Mouse (Mus musculus): ENCODE results near the gene Rhox11.
"Not testable (repeated sequence)": the region's sequence is repeated elsewhere in the genome, so short reads cannot be mapped to it uniquely, and the experiment has no call there.

Gene Rhox11

DNA sequence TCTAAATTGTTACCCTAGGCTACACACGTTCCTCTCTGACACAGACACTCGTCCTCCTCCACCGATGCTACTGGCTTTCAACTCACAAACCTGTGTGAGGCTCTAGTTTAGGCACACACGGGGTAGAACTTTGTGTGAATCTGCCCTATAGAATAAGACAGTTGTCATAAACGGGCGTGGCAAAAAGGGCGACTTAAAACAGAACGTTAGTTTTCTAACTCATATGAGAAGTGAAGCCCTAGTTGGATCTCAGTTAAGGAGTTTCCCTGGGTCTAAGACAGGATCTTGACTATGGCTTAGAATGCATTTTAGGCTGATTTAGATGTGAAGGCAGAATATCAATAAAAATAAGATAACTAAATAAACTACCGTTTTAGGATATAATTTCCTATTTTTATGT, at the start of gene Rhox11:
TSS of gene Rhox11 (minus strand) at position 101 of the 400 bp plus-strand sequence.
- in situ Hi-C loops (cut with MboI; ENCODE audit: low pct_unique_long_range_greater_than_20kb in 1 of 2, low sequenced_read_pairs in 2 of 2, unreplicated experiment in 1 of 2) = no loop called here

DNA sequence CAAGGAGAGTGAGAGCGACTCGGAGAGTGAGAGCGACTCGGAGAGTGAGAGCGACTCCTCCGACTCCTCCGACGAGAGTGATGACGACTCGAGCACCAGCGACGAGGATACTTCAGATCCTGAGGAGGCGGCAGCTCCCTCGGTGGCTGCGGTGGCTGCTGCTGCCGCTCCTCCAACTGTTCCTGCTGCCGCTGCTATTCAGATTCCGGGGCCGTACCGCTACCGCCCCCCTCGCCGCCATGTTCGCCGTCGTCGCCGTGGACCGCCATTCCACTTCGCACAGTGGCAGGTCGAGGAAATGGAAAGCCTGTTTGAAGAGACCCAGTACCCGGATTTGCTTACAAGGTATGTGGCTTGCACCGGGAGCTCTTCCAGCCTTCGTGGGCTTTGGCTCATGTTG, 36.5 kb upstream of the Rhox11 start:
- in situ Hi-C loops (cut with MboI; ENCODE audit: low pct_unique_long_range_greater_than_20kb in 1 of 2, low sequenced_read_pairs in 2 of 2, unreplicated experiment in 1 of 2) = no loop called here

DNA sequence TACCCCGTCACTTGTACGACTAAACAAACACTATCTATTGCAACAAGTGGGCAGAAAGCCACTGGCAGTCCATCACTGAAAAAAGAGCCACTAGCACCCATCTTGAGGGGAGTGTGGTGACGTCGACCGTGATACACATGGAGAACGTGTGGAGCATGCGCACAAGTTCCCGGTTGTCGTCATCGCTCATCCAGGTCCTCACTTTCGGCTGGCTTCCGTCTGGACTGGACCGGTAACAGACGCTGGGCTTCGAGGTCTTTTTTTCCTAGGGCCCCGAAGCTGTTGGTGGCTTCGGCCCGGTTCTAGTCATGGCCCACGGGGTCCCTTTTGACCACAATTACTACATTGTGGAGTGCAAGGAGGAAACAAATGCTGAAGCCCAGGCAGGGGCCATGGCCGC, 36.0 kb upstream of the Rhox11 start, which contains the start of gene Rhox13:
TSS of gene Rhox13 (plus strand) at position 238 of the 400 bp plus-strand sequence.
- in situ Hi-C loops (cut with MboI; ENCODE audit: low pct_unique_long_range_greater_than_20kb in 1 of 2, low sequenced_read_pairs in 2 of 2, unreplicated experiment in 1 of 2) = no loop called here

DNA sequence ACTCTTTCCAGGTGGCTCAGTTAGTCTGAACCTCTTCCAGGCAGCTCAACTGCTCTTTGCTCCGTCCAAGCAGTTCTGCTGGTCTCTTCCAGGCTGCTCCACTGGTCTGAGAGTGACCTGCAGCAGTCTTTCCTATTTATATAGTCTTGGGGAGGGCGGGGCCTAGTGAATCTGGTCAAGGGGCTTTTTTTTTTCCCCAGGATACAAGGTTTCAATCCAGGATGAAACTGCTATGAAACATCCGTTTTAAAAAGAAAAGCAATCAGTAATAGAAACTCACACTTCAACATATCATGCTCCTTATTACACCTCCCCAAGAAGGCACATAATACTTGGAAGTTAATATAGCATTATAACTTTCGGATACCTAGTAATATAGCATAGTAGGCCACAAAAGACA, 25.9 kb upstream of the Rhox11 start, which contains the start of gene Rhox12:
TSS of gene Rhox12 (minus strand) at position 101 of the 400 bp plus-strand sequence.
- in situ Hi-C loops (cut with MboI; ENCODE audit: low pct_unique_long_range_greater_than_20kb in 1 of 2, low sequenced_read_pairs in 2 of 2, unreplicated experiment in 1 of 2) = no loop called here

DNA sequence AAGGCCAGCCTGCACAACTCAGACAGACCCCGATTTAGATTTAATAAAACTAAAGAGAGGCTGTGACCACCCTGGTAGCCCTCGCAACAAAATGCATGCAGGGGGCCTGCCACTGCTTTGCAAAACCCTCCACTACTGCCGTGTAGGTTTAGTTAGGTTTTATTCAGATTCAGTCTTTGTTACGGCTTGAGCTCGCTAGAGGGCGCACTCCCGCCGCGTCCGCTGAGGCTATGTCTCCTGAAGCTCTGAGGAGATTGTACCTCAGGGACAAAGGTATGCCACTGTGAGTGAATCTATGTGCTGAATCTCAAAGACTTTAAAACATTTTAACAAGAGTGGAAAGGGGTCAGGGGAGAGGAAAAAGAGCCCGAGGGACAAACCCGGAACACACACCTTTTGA, 715 bp downstream of the Rhox11 start:
- in situ Hi-C loops (cut with MboI; ENCODE audit: low pct_unique_long_range_greater_than_20kb in 1 of 2, low sequenced_read_pairs in 2 of 2, unreplicated experiment in 1 of 2) = no loop called here

DNA sequence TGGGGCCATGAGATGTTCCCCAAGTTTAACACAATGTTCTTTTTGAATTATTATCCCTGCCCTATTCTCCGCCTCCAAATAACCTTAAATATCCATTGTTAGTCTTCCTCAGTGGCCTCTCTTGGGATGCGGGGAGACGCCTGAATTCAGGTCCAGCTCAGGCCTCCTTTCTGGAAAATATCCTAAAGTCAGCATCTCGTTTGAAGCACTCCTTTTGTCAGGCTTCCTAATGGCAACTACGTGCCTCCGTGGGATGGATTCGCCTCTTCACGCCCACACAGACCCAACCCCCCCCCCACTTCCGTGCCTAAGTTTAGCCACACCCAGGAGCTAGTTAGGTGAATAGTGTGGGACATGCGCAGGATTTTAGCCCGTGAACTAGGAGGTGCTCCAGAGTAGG, 18.8 kb downstream of the Rhox11 start, which contains the start of gene Rhox10:
TSS of gene Rhox10 (plus strand) at position 301 of the 400 bp plus-strand sequence.
- in situ Hi-C loops (cut with MboI; ENCODE audit: low pct_unique_long_range_greater_than_20kb in 1 of 2, low sequenced_read_pairs in 2 of 2, unreplicated experiment in 1 of 2) = no loop called here

DNA sequence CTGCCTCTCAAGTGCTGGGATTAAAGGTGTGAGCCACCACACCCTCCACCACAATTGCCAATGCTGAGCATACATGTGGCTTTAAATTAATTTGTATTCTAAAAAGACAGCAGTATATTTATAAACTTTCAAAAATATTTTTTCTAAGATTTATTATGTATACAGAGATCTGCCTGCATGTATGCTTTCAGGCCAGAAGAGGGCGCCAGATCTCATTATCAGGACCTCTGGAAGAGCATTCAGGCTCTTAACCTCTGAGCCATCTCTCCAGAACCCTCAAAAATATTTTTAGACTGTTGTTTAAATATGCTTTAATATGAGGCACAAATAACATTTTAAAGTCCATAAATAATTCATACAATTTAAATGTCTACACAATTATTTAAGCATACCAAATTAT, 23.4 kb downstream of the Rhox11 start:
- in situ Hi-C loops (cut with MboI; ENCODE audit: low pct_unique_long_range_greater_than_20kb in 1 of 2, low sequenced_read_pairs in 2 of 2, unreplicated experiment in 1 of 2) = no loop called here

DNA sequence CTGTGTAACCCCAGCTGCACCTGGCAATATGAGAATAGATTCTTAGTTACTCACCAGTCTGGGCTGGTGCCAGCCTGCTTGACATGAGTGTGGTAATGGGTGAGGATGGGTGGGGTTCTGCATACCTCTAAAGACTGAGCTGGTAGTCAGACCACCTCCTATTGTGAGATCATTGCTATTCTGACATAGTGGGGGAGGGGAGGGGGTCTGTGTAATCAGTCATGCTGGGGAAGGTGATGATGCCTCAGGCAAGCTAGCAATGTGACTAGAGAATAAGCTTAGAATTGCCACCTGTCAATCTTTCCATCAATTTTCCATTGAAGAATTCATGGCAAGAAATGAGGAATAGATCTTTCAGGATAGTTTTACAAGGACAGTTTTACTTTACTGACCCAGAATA, 41.9 kb downstream of the Rhox11 start, which contains the start of gene Btg1-ps2:
TSS of gene Btg1-ps2 (minus strand) at position 101 of the 400 bp plus-strand sequence.
- in situ Hi-C loops (cut with MboI; ENCODE audit: low pct_unique_long_range_greater_than_20kb in 1 of 2, low sequenced_read_pairs in 2 of 2, unreplicated experiment in 1 of 2) = not testable (repeated sequence)

DNA sequence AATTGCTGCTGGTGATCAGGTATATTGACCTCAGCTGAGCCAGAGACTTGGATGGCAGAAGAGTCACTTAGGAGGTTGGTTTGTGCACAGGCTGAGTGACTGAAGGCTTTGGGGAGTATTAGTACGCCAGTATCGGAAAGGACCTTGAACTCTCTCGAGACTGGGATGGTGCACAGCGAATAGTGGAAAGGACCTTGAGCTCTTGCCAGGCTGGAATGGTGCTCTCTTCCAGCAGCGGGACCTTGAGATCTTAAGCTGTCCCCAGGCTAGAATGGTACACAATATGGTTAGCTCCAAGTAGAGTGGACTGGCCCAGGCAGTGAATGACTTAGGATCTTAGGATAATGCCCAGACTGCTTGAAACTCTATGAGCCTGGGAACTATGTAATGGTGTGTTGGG, 45.3 kb downstream of the Rhox11 start:
- in situ Hi-C loops (cut with MboI; ENCODE audit: low pct_unique_long_range_greater_than_20kb in 1 of 2, low sequenced_read_pairs in 2 of 2, unreplicated experiment in 1 of 2) = no loop called here

GRCm38 (mm10) chrX:38033841-38034240, 51.1 kb downstream of the Rhox11 start:
- in situ Hi-C loops (cut with MboI; ENCODE audit: low pct_unique_long_range_greater_than_20kb in 1 of 2, low sequenced_read_pairs in 2 of 2, unreplicated experiment in 1 of 2) = no loop called here

Measured in mouse embryonic stem cell (cell line).